Mouse (Mus musculus): ENCODE measurements around the gene Mrrf. TPM values are rescaled to one million over a fixed set of nuclear protein-coding genes. Genes with fewer than 3 reads are reported as not detected.
A peak's percentile ranks its signal among the peaks of the same experiment; 100 is the strongest.

Mrrf gene
- total RNA-seq, 2 experiments from 2014 or later: 14.6 to 18.7 TPM

- Histone ChIP-seq H3K27ac (no peak overlapping the region), H3K4me3 (no peak overlapping the region)
- TF ChIP-seq CTCF (IDR thresholded peaks at IDR 0.05): no peak
- intact Hi-C loops (cut with DNase I): loop anchor here (5.0 kb wide), 1 partner anchor 67 kb away; the partner anchor contains the start of genes Mrrf and Rbm18
- no peak for DNase-seq (ENCODE audit: extremely low spot score in 1 of 2, low spot score in 2 of 2)
These were observed 68.4 kb downstream of the Mrrf start for GRCm38 (mm10) chr2:36204595-36204994.

DNA sequence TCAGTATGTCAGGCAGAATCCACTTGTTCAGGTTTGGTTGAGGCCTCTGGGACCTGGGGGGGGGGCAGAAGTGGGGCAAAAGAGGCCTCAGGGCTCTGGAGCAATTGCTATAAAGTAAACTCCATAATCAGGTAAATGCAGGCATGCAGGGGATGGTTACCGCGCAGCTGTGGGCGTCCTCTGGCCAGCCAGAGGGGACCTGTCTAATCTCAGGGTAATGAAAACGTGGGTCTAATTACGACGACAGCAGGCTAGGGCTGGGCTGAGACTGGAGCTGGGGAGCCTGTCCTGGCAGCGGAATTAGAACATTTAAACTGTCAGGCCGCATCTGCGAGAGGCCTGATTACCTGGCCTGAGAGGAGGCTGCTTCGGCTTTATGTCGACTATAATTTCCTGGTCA lies 70.9 kb downstream of the Mrrf start:
- intact Hi-C loops (cut with DNase I): no loop called here
- no peak overlapping the region for H3K27ac ChIP-seq
- TF ChIP-seq CTCF (IDR thresholded peaks at IDR 0.05): no peak
- no peak for DNase-seq (ENCODE audit: extremely low spot score in 1 of 2, low spot score in 2 of 2)
- no peak overlapping the region for H3K4me3 ChIP-seq

GRCm38 (mm10) chr2:36210796-36211195 lies 74.6 kb downstream of the Mrrf start:
- TF ChIP-seq CTCF (IDR thresholded peaks at IDR 0.05): no peak

GRCm38 (mm10) chr2:36211785-36212184 lies 75.6 kb downstream of the Mrrf start:
- Histone ChIP-seq H3K27ac (no peak overlapping the region), H3K4me3 (no peak overlapping the region)
- intact Hi-C loops (cut with DNase I): loop anchor here (10.0 kb wide), 1 partner anchor 1123 kb away; no protein-coding TSS in a partner anchor
- no peak for TF ChIP-seq CTCF (IDR thresholded peaks at IDR 0.05)
- no peak for DNase-seq (ENCODE audit: extremely low spot score in 1 of 2, low spot score in 2 of 2)

More at GRCm38 (mm10) chr2:36210796-36211195, 74.6 kb downstream of the Mrrf start:
- Histone ChIP-seq H3K27ac (no peak overlapping the region), H3K4me3 (no peak overlapping the region)
- DNase-seq (ENCODE audit: extremely low spot score in 1 of 2, low spot score in 2 of 2): no peak
- intact Hi-C loops (cut with DNase I): loop anchor here (10.0 kb wide), 1 partner anchor 1124 kb away; no protein-coding TSS in a partner anchor

GRCm38 (mm10) chr2:36213108-36213507 lies 76.9 kb downstream of the Mrrf start:
- DNase-seq (ENCODE audit: extremely low spot score in 1 of 2, low spot score in 2 of 2): no peak
- TF ChIP-seq CTCF (IDR thresholded peaks at IDR 0.05): no peak
- intact Hi-C loops (cut with DNase I): loop anchor here (10.0 kb wide), 1 partner anchor 1122 kb away; no protein-coding TSS in a partner anchor

DNA sequence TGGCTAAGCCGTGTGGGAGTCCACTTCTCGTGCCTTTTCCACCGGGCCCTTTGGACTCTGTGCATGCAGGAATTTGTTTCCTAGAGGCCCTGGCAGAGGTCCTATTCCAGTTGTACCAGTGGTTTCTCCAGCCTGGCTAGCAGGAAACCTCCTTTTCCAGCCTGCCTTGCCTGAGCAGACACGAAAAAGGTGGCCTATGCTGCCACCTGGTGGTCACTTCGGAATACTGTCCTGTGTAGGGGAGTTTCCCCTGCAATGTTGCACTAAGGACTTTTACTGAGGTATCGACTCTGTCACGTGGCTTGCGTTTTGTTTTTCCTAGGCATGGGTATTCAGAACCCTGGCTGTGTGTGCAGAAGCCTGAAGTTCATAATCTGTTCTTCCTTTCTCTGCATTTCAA lies 77.8 kb downstream of the Mrrf start:
- peak; percentile 82 to 88 for DNase-seq (ENCODE audit: extremely low spot score in 1 of 2, low spot score in 2 of 2)
- Histone ChIP-seq H3K27ac (no peak overlapping the region), H3K4me3 (no peak overlapping the region)
- peak; percentile 72 for TF ChIP-seq CTCF (IDR thresholded peaks at IDR 0.05)
- intact Hi-C loops (cut with DNase I): loop anchor here (1.0 to 10.0 kb wide), 4 partner anchors 63 to 1121 kb away; no protein-coding TSS in a partner anchor

More at GRCm38 (mm10) chr2:36213108-36213507, 76.9 kb downstream of the Mrrf start:
- Histone ChIP-seq H3K4me3 (no peak overlapping the region), H3K27ac (no peak overlapping the region)

DNA sequence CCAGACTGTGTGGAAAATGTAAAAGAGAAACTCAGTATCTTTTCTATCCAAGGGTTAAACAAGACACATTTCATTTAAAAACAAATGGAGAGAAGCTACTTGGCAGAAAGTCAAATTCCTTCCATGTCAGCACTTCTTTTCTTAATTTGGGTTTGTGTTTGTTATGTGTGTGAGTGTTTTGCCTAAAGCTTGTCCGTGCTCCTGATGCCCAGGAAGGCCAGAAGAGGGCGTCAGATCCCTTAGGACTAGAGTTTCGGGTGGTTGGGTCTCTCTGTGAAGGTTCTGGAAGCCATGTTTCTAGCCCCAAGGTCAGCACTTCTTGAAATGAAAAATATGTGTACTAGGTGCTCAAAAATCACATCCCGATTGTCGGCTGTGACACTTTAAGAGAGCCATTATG lies 78.2 kb downstream of the Mrrf start:
- TF ChIP-seq CTCF (IDR thresholded peaks at IDR 0.05): no peak
- Histone ChIP-seq H3K4me3 (no peak overlapping the region), H3K27ac (no peak overlapping the region)
- intact Hi-C loops (cut with DNase I): loop anchor here (1.0 to 10.0 kb wide), 4 partner anchors 62 to 1120 kb away; no protein-coding TSS in a partner anchor
- DNase-seq (ENCODE audit: extremely low spot score in 1 of 2, low spot score in 2 of 2): no peak

DNA sequence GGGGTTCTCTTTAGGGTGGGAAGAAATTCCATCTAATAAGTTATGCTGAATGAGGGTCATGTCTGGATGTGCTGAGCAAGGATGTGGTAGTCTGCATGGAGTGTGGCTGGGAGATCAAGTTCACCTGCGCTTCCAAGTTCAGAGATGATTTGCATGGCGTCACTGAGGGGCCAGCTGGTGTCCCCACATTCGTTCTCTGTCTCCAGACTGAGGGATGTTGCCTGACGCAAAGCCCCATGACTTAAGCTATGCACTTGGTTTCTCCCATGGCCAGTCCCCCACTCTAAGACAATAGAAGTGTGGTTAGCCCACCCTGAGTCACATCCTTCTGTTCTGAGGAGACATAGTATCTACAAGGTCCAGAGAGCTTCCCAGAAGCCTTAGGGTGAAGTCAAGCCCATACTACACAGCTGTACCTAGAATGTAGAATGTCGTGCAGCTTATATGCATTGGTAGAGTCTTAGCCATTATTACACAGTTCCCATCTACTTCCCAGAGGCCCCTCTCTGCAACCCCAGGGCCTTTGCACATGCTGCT lies 79.1 kb downstream of the Mrrf start:
- no peak overlapping the region for H3K4me3 ChIP-seq
- no peak for DNase-seq (ENCODE audit: extremely low spot score in 1 of 2, low spot score in 2 of 2)
- TF ChIP-seq CTCF (IDR thresholded peaks at IDR 0.05): no peak
- H3K27ac ChIP-seq: no peak overlapping the region
- intact Hi-C loops (cut with DNase I): loop anchor here (2.0 to 10.0 kb wide), 2 partner anchors 62 to 1120 kb away; no protein-coding TSS in a partner anchor

DNA sequence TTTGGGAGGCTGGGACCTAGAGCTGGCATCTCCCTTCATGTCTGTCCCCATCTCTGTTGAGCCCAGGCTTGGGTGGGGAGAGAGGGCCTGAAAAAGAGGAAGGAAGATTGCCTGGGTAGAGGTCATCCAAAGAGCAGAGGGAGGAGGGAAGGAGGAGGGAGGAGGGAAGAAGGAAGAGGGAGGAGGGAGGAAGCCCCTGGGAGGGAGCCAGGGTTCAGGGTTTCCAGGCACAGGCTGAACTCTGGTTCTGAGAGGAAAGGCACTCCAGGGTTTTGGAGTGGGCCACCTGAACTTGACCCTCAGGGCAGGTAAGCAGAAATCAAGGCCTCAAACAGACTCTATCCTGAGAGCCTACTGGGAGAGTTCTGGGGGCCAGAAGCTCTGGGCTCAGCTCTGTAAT lies 80.4 kb downstream of the Mrrf start:
- DNase-seq (ENCODE audit: extremely low spot score in 1 of 2, low spot score in 2 of 2): no peak
- no peak for TF ChIP-seq CTCF (IDR thresholded peaks at IDR 0.05)
- intact Hi-C loops (cut with DNase I): loop anchor here (10.0 kb wide), 1 partner anchor 1118 kb away; no protein-coding TSS in a partner anchor
- Histone ChIP-seq H3K4me3 (no peak overlapping the region), H3K27ac (no peak overlapping the region)

- intact Hi-C loops (cut with DNase I): loop anchor here (10.0 kb wide), 1 partner anchor 1118 kb away; no protein-coding TSS in a partner anchor
- DNase-seq (ENCODE audit: extremely low spot score in 1 of 2, low spot score in 2 of 2): no peak
- no peak overlapping the region for H3K27ac ChIP-seq
- no peak overlapping the region for H3K4me3 ChIP-seq
- no peak for TF ChIP-seq CTCF (IDR thresholded peaks at IDR 0.05)
These were observed 80.9 kb downstream of the Mrrf start for GRCm38 (mm10) chr2:36216953-36217573.

DNA sequence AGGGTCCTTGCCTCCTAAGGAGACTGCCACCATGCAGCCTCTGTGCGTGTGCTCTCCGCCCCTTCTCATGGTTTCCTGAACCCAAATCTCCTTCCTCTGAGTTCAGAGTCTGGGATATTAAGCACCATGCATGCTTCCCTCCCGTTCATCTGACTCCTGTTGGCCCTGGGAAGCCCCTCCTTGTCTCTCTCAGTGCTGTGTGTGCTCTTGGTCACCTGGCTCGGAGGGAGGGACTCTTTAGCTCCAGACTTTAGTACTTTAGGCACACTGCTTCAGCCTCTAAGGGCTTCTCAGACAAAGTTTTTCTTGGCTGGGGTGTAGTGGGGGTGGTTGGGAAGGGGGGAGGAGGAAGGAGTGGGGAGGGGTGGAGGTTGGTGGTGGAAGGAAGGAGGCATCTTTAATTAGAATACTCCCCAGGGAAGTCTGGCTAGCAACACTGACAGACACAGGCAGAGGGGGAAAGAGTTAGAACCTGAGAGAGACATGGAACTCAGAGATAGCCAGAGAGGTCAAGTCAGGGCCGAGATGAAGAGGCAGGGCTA lies 81.6 kb downstream of the Mrrf start:
- Histone ChIP-seq H3K4me3 (no peak overlapping the region), H3K27ac (no peak overlapping the region)
- no peak for DNase-seq (ENCODE audit: extremely low spot score in 1 of 2, low spot score in 2 of 2)
- intact Hi-C loops (cut with DNase I): loop anchor here (10.0 kb wide), 1 partner anchor 1117 kb away; no protein-coding TSS in a partner anchor
- no peak for TF ChIP-seq CTCF (IDR thresholded peaks at IDR 0.05)

DNA sequence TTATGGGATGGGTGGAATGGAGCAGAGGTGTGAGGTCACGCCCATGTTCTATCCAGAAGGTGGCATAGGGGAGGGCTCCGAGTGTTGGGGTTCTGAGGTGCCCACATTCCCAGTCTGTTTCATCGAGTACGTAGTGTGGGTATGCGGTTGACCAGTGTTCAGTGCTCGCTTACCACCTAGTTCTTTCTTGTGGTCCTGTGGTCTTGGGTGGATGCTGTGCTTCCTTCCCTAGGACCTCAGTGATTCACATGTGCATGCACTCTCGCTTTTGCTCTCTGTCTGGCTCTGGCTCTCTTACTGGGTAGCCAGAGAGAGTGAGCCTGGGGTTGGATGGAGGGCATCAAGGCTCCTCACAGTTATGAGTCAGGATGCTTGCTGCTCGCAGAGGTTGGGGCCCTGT lies 83.9 kb downstream of the Mrrf start:
- no peak for TF ChIP-seq CTCF (IDR thresholded peaks at IDR 0.05)
- DNase-seq (ENCODE audit: extremely low spot score in 1 of 2, low spot score in 2 of 2): no peak
- intact Hi-C loops (cut with DNase I): no loop called here
- Histone ChIP-seq H3K27ac (no peak overlapping the region), H3K4me3 (no peak overlapping the region)
